Comparison of ENCODE assay signal across 8 mouse cellular contexts in genomic region chr4:138725127-138725461, GRCm38 (mm10). TPM values are rescaled to one million over a fixed set of nuclear protein-coding genes. Genes with fewer than 3 reads are reported as not detected.
A peak's percentile ranks its signal among the peaks of the same experiment; 100 is the strongest.
DNase-seq lines count a peak whose midpoint lies in the region; ATAC-seq lines count a peak whose summit lies in the region.

No protein-coding gene starts in this region.

- H3K9me3 ChIP-seq in hindbrain, embryonic 15.5 days, result no peaks in the 10 kb centered on the region

- no peaks in the 10 kb centered on the region for H3K27me3 ChIP-seq in hindbrain, embryonic 15.5 days

- H3K9ac ChIP-seq in hindbrain, embryonic 15.5 days, result peak overlapping the region; percentile 39

- WGBS in hindbrain, embryonic 15.5 days, result 2% methylated on average over 13 of the region's 13 CpGs

- H3K4me1 ChIP-seq in hindbrain, embryonic 15.5 days (replicated peaks), result peaks cover 29% of the 10 kb centered on the region

- no peaks in the 10 kb centered on the region for H3K36me3 ChIP-seq in hindbrain, embryonic 15.5 days

- peak overlapping the region; percentile 63 for H3K4me2 ChIP-seq in hindbrain, embryonic 15.5 days

- peak overlapping the region; percentile 32 for H3K4me3 ChIP-seq in hindbrain, embryonic 15.5 days

- DNase-seq in cerebellum, adult 11-12 months, result peak; percentile 38
- no peak for DNase-seq in cerebellum, adult 8-10 months
- peak; percentile 49 for DNase-seq in cerebellum, adult 9-11 months
- peak; percentile 53 for DNase-seq in gastrocnemius, postnatal 10 days
- DNase-seq in liver, result peak; percentile 62
- peak; percentile 55 to 62 for DNase-seq in natural killer cell, adult 2 months (ENCODE audit: low spot score in 2 of 2)
- peak; percentile 89 for DNase-seq in thymus, postnatal 14 days

- peak overlapping the region; percentile 56 for H3K27ac ChIP-seq in hindbrain, embryonic 15.5 days (replicated peaks)

- peak; percentile 86 for ATAC-seq in hindbrain, embryonic 15.5 days (ENCODE audit: low FRiP score, low read depth)

RNA-seq across cellular contexts. Expression of gene Pla2g2c, which starts 0.5 kb away (rescaled TPM):
- total RNA-seq in gastrocnemius, postnatal 10 days (2021), result under 1 TPM in 1 of 2 experiments, not detected in 1; 0.16 TPM
- 0.51 and 0.54 TPM in 2 replicates for polyA plus RNA-seq in hindbrain, embryonic 15.5 days (2015; fragmentation: Nextera tagmentation; extraction: Ambion mirVana)

RNA-seq across cellular contexts. Expression of gene Ubxn10, which starts 11.9 kb away (rescaled TPM):
- under 1 TPM; 0.20 to 0.28 TPM for total RNA-seq in gastrocnemius, postnatal 10 days (2021)
- 3.7 and 4.3 TPM in 2 replicates for polyA plus RNA-seq in hindbrain, embryonic 15.5 days (2015; fragmentation: Nextera tagmentation; extraction: Ambion mirVana)

RNA-seq across cellular contexts. Expression of gene Pla2g2f, which starts 32.3 kb away (rescaled TPM):
- not detected for total RNA-seq in gastrocnemius, postnatal 10 days (2021)
- polyA plus RNA-seq in hindbrain, embryonic 15.5 days (2015; fragmentation: Nextera tagmentation; extraction: Ambion mirVana), result 0.09 TPM in 1 of 2 replicates, not detected in the other

RNA-seq across cellular contexts. Expression of gene Pla2g2d, which starts 50.4 kb away (rescaled TPM):
- total RNA-seq in gastrocnemius, postnatal 10 days (2021), result not detected
- 0.64 and 0.93 TPM in 2 replicates for polyA plus RNA-seq in hindbrain, embryonic 15.5 days (2015; fragmentation: Nextera tagmentation; extraction: Ambion mirVana)
